Mouse (Mus musculus) lung, embryonic 16.5 days (tissue): ENCODE data around the gene Slco3a1. TPM values are rescaled to one million over a fixed set of nuclear protein-coding genes. Genes with fewer than 3 reads are reported as not detected.

Experiments used
- ATAC-seq: fragments of 200-750 bp; cut with Nextera tagmentation; 2 replicates; pipeline ENCODE4 v1.8.0; 2017; ENCODE audit warnings: low read depth, mild to moderate bottlenecking, moderate library complexity
- H3K27ac ChIP-seq: fragments of 300-500 bp; sonication (generic); 2 replicates; pipeline ENCODE4 v1.5.1; 2014; ENCODE audit warnings: mild to moderate bottlenecking, control low read depth, low read length
- H3K27me3 ChIP-seq: fragments of 300-500 bp; sonication (generic); 2 replicates; pipeline ENCODE4 v1.6.1; 2014; ENCODE audit warnings: low read depth, low read length, mixed read lengths; ENCODE audit not compliant: control insufficient read depth, insufficient read depth
- H3K36me3 ChIP-seq: fragments of 300-500 bp; sonication (generic); 2 replicates; pipeline ENCODE4 v1.6.1; 2014; ENCODE audit warnings: low read length; ENCODE audit not compliant: control insufficient read depth, insufficient read depth
- H3K4me1 ChIP-seq: fragments of 300-500 bp; sonication (generic); replicated peaks from 2 replicates; pipeline ENCODE4 v1.6.1; 2014; ENCODE audit warnings: low read length, mixed read lengths; ENCODE audit not compliant: control insufficient read depth, insufficient read depth
- H3K4me2 ChIP-seq: fragments of 300-500 bp; sonication (generic); 2 replicates; pipeline ENCODE4 v1.6.1; 2014; ENCODE audit warnings: low read depth, low read length, control low read depth
- H3K4me3 ChIP-seq: fragments of 300-500 bp; sonication (generic); 2 replicates; pipeline ENCODE4 v1.5.1; 2014; ENCODE audit warnings: mild to moderate bottlenecking, low read length, control low read depth
- H3K9ac ChIP-seq: fragments of 300-500 bp; sonication (generic); 2 replicates; pipeline ENCODE4 v1.6.1; 2014; ENCODE audit warnings: low read length, control low read depth
- H3K9me3 ChIP-seq: fragments of 300-500 bp; sonication (generic); 2 replicates; pipeline ENCODE4 v1.6.1; 2016; ENCODE audit warnings: low read length; ENCODE audit not compliant: control insufficient read depth
- WGBS: fragments of 180-500 bp; shearing (Covaris S2); extraction: QIAGEN DNeasy Blood & Tissue Kit; methylation state at CpG from one replicate; pipeline ENCODE4 v1.1.7; 2014; 5-methylcytosine and 5-hydroxymethylcytosine counted together
- polyA plus RNA-seq: library from polyadenylated mRNA; unstranded; fragments of >200 nt; fragmentation: Nextera tagmentation; extraction: Ambion mirVana; gene quantifications from 2 replicates; pipeline ENCODE4 v1.2.1, GENCODE M21; 2015

Gene Slco3a1
- polyA plus RNA-seq, 1 experiment from 2014 or later: 9.7 TPM

DNA sequence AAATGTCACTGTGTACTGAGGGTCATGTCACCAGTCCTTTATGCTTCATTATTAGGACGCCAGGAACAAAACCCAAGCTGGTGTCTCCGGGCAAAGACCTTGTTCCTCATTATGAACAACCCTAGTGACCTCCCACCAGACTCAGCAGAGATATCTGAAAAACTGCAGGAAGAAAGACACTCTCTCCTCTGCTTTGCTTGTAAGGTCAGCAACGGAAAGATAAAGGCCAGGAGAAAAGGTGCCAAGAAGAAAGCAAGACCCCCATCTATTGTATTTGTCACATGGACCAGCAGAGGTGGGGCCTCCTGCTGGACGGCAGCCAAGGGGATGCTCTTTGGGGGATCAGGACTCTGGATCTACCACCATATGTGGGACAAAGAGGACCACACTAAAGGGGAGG lies 243.0 kb downstream of the Slco3a1 start:
- no peak overlapping the region for H3K4me2 ChIP-seq
- ATAC-seq: no peak
- no peaks in the 10 kb centered on the region for H3K27me3 ChIP-seq
- no peak overlapping the region for H3K9ac ChIP-seq
- no peaks in the 10 kb centered on the region for H3K9me3 ChIP-seq
- no peaks in the 10 kb centered on the region for H3K4me1 ChIP-seq
- H3K36me3 ChIP-seq: no peaks in the 10 kb centered on the region
- 41% methylated on average over 4 of the region's 4 CpGs for WGBS
- no peak overlapping the region for H3K27ac ChIP-seq
- H3K4me3 ChIP-seq: no peak overlapping the region

DNA sequence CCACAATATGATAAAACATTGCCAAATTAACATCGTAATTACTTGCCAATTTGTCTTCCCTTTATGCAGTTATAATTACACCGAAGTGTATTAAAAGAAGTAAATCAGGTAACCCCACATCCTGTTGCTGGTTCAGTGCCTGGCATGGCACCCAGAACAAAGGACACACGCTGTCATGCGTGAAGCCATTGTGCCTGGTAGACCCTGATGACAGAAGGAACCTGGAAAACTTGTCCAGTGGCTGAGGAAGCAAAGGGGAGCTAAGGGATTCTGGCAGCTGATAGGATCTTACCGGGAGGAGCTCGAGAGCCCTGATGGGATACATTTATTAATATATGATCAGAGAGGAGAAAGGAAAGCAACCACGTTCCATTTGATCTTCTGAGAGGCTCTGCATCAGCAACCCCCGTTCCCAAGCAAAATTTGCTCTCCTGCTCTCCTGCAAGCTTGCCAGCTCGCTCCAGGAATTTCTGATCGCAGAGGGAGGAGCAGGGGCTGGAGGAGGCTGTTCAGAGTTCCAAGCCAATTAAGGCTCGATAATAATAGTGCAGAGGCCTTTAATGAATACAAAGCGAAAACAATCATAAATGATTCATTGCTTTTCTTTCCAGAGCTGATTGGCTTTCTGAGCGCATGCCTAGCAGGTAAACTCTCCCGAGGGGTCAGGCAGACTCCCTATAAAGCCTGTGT lies 250.8 kb downstream of the Slco3a1 start:
- ATAC-seq: no peak
- Histone ChIP-seq H3K9ac (no peak overlapping the region), H3K36me3 (no peaks in the 10 kb centered on the region), H3K4me2 (no peak overlapping the region), H3K4me3 (no peak overlapping the region), H3K4me1 (no peaks in the 10 kb centered on the region), H3K27me3 (no peaks in the 10 kb centered on the region), H3K9me3 (no peaks in the 10 kb centered on the region), H3K27ac (no peak overlapping the region)
- WGBS: 63% methylated on average over 14 of the region's 14 CpGs

DNA sequence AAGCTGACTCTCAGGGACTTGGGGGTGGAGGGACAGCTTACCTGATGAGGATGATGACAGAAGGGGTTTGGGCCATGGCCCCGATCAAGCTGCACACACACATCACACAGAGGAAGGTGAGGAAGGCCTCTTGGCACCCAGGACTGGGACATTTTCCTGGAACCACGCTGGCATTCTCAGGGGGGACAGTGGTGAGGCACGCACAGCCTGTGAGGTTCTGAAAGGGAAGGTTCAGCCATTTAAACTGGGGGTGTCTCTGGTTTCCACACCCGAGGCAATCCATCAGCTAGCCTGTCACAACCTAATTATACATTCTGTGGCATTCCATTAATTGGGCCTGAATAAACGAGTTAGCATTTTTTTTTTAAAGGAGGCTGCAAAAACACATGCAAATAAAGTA lies 251.5 kb downstream of the Slco3a1 start:
- H3K27me3 ChIP-seq: no peaks in the 10 kb centered on the region
- H3K36me3 ChIP-seq: no peaks in the 10 kb centered on the region
- H3K4me2 ChIP-seq: no peak overlapping the region
- no peaks in the 10 kb centered on the region for H3K4me1 ChIP-seq
- no peak overlapping the region for H3K4me3 ChIP-seq
- no peaks in the 10 kb centered on the region for H3K9me3 ChIP-seq
- ATAC-seq: no peak
- H3K9ac ChIP-seq: no peak overlapping the region
- no peak overlapping the region for H3K27ac ChIP-seq
- 70% methylated on average over 5 of the region's 5 CpGs for WGBS

DNA sequence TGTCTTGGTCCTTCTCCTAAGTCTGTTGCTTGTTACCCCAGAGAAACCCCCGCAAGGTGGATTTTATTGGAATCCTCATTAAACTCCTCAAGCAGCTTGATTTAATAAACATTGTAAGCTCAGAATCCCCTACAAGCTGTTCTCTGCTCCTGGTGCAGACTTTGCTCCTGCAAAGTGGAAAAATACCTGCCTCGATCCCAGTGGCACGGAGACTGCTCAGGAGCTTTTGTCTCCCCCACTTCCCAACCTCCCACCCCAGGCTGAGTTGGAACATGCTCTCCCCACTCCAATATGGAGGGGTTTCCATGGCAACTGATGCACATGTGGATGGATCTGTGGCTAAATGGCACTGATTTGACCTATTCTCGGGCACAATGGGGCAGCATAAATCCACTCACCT lies 268.0 kb downstream of the Slco3a1 start:
- Histone ChIP-seq H3K27ac (no peak overlapping the region), H3K9ac (no peak overlapping the region), H3K4me3 (no peak overlapping the region), H3K9me3 (no peaks in the 10 kb centered on the region), H3K4me1 (no peaks in the 10 kb centered on the region), H3K36me3 (no peaks in the 10 kb centered on the region), H3K4me2 (no peak overlapping the region), H3K27me3 (no peaks in the 10 kb centered on the region)
- ATAC-seq: no peak
- WGBS: 75% methylated on average over 4 of the region's 4 CpGs

DNA sequence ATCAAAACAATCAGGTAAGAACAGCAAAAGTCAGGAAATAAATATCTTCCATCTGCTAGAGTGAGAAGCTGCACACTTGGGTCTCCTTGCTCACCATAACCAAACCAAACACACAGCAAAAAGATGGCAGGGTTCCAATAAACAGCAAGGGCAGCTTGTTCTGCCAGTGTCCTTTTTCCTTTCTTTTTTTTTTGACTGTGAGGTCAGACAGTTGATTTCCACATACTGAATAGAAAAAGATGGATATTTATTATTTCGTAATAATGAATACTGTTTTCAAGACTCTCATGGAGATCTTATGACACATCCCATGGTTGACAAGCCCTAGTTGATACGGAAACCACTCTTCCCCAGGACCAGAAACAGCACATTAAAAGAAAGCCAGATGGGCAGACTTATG lies 274.2 kb downstream of the Slco3a1 start:
- Histone ChIP-seq H3K27ac (no peak overlapping the region), H3K27me3 (no peaks in the 10 kb centered on the region), H3K9ac (no peak overlapping the region), H3K4me3 (no peak overlapping the region), H3K36me3 (no peaks in the 10 kb centered on the region), H3K9me3 (no peaks in the 10 kb centered on the region), H3K4me1 (no peaks in the 10 kb centered on the region), H3K4me2 (no peak overlapping the region)
- peak; percentile 52 for ATAC-seq
- WGBS: 51% methylated on average over 2 of the region's 2 CpGs

DNA sequence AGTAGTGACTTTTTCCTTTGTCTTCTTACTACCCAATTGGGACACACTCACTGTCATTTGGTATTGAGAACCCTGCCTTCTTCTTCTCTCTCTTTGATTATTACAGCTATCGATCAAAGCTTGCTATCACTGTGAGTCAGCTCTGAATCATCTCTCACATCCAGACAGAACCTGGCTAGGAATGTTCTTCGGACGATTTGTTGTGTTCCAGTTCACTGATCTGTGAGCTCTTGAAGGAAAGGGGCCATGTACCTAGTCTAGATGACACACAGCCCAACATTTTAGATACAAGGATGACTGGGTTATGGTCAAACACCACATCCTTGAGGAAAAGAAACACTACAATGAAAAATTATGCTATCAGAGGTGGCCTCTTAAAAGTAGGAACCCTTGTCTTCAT lies 275.2 kb downstream of the Slco3a1 start:
- H3K4me1 ChIP-seq: no peaks in the 10 kb centered on the region
- no peak overlapping the region for H3K4me3 ChIP-seq
- H3K27ac ChIP-seq: no peak overlapping the region
- 87% methylated on average over 3 of the region's 3 CpGs for WGBS
- ATAC-seq: no peak
- no peaks in the 10 kb centered on the region for H3K9me3 ChIP-seq
- no peak overlapping the region for H3K4me2 ChIP-seq
- H3K9ac ChIP-seq: no peak overlapping the region
- no peaks in the 10 kb centered on the region for H3K27me3 ChIP-seq
- H3K36me3 ChIP-seq: no peaks in the 10 kb centered on the region

DNA sequence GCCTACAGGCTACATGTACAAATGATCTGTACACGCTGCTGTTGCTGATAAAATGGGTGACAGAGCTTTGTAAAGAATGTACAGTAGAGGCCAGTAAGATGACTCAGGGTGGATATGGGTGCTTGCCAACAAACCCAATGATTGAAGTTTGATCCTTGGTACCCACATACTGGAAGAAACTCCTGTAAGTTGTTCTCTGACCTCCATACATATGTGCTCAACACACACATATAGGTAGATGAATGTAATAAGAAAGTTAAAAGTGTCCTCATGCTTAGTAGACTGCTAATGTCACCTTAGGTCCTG lies 284.5 kb downstream of the Slco3a1 start:
- Histone ChIP-seq H3K9ac (no peak overlapping the region), H3K9me3 (no peaks in the 10 kb centered on the region), H3K4me2 (no peak overlapping the region), H3K4me1 (peaks cover 3% of the 10 kb centered on the region; the same call in 1 of the 2 replicates), H3K36me3 (no peaks in the 10 kb centered on the region), H3K27ac (no peak overlapping the region), H3K27me3 (no peaks in the 10 kb centered on the region), H3K4me3 (no peak overlapping the region)
- WGBS: 75% methylated on average over 1 of the region's 1 CpGs
- ATAC-seq: no peak

DNA sequence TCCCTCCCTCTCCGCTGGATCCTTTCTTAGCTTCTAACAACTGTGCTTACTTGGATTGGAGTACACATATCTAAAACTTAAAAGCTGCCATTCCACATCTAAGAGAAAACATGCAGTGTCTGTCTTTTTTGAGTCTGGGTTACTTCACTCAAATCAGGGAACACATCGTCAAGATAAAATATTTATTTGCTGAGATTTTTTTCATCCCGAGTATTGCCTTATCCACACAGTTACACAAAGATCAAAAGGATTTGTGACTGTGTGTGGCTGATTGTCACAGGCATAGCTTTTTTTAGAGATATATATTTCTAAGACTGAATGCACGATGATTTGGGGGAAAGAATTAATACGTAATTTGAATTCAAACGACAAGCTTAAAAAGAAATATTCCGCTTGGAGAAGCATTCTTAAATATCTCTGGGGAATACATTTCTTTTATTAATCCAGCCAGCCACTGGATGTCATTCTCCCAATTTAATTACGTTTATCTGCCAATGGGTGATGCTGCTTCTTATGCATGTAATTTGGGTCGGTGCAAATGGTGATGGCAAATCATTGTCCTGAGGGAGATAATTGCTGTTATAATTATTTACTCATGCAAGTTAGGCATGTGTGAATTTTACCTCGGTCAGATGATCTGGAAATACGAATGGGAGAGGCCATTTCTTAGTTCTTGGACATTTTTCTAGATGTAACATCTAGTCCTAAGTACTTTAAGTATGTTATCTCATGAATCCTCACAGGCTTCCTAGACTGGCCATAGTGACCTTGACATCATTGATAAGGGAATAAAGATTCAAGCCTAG lies 285.1 kb downstream of the Slco3a1 start:
- H3K27ac ChIP-seq: no peak overlapping the region; the same call in 1 of the 2 replicates
- no peaks in the 10 kb centered on the region for H3K36me3 ChIP-seq
- H3K27me3 ChIP-seq: no peaks in the 10 kb centered on the region
- H3K4me3 ChIP-seq: no peak overlapping the region
- no peak overlapping the region for H3K9ac ChIP-seq
- H3K4me2 ChIP-seq: no peak overlapping the region
- 53% methylated on average over 11 of the region's 11 CpGs for WGBS
- H3K9me3 ChIP-seq: no peaks in the 10 kb centered on the region
- peaks cover 3% of the 10 kb centered on the region; the same call in 1 of the 2 replicates for H3K4me1 ChIP-seq
- peak; percentile 67; the same call in 1 of the 2 replicates for ATAC-seq

DNA sequence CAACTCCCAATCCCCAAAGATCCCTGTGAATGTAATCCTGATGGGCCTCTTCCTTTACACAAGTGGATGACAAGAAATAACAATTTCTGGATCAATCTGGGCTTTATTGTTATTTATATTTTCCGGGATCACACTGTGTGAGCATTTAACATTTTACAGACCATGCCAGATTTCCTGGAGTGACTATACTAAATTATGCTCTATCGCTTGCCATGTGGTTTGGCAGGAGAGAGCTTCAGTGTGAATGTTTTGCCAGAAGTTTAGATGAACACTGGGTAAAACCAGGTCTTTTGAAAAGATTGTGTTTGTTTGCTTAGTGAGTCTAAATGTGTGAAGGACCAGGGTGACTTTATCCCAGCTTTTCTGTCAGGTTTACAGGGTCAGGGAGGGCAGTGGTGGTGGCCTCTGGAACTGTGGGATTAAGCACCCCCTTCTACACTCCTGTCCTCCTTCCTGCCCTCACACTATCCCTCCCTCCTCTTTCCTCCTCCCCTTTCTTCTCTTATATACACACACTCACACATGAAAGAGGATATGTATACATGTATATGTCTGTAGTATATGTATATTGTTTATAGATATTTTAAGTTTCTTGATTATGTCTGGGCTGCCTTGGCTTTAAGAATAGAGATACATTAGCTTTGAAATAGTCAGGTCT lies 287.9 kb downstream of the Slco3a1 start:
- peak overlapping the region; percentile 44; the same call in 1 of the 2 replicates for H3K27ac ChIP-seq
- H3K36me3 ChIP-seq: no peaks in the 10 kb centered on the region
- ATAC-seq: peak; percentile 67; the same call in 1 of the 2 replicates
- H3K4me1 ChIP-seq: peaks cover 3% of the 10 kb centered on the region; the same call in 1 of the 2 replicates
- no peaks in the 10 kb centered on the region for H3K9me3 ChIP-seq
- 44% methylated on average over 2 of the region's 2 CpGs for WGBS
- no peak overlapping the region for H3K4me3 ChIP-seq
- H3K9ac ChIP-seq: no peak overlapping the region
- H3K27me3 ChIP-seq: no peaks in the 10 kb centered on the region
- H3K4me2 ChIP-seq: no peak overlapping the region
